Mouse (Mus musculus): ENCODE measurements around the gene Gab1.

Gene Gab1

DNA sequence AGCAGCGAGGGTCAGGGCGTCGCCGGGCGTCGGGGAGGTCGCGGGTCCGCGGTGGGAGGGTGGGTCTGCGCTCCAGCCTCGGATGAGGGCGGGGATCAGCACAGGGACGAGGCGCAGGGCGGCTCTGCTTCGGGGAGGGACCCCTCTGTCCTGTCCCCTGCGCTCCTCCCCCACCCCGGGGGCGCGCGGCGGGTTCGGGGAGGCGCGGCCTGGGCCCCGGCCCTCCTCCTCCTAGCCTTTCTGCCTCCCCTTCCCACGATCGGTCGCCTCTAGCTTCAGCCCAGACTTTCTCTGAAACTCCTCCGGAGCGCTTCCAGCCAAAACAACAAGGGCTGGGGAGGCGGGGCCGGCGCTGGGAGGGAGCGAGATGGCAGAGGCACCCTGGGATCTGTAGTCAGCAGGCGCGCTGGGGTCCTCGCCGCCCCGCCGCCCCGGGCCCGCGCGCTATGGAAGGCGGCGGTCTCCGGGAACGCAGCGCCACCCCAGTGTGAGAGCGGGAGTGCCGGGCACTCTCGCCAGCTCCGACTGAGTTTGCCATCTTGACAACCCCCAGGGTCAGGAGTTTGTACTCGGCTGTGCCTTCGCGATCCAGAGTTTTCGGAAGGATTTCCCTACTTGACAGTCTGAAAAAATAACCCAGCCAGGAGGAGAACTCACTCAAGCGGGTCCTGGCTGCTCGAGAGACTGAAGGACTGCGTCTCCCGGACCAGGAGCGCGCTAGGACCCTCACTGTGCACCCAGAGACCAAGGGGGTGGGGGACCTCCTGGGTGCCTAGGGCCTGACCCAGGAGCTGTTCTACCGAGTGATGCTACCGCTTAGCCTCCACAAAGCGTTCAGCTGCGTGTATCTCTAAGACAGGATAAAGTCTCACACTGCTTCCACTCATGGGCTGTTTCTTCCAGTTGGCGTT, at the start of gene Gab1:
Gab1 (minus strand) TSS at position 324 of the 911 bp plus-strand sequence.
- DNase-seq = peak; percentile 95

DNA sequence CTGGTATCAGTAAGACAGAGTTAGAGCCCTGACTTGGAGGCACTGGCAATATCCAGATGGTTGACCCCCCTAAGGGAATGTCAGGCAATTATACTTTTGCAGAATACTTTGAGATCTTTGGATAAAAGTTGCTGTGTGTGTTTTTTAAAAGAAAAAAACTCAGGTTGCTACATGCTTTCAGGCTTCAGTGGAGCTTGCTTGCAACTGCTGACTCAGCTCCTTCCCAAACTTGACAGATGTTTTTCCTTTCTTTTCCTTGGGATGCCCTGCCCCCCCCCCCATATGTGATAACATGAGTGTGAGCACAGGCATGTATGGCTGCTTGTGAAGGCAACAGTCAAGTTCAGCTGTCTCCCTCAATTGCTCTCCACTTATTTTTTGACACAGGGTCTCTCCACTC, 48.5 kb upstream of the Gab1 start:
- no peak for DNase-seq

DNA sequence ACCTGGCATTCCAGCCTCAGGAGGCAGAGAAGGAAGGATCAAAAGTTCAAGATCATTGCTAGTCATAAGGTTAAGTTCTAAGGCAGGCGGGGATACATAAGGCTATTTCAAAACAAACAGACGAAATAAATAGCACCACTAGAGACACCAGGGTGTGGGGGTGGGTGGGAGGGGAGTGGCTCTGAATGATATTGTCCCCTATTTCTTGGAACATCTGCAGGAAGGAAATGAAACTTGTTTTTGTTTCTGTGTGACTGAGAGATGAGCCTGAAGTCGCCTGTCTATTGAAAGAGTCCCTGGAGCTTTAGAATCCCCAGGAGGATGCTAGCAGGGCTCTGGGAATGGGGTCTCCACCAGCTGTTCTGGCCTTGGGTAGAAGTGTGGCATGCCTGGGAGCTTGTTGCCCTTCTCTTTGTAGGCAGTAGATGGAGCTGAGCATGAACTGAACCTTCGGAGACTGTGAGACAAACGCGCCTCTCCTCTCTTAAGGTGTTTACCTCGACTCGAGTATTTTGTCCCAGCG, 43.5 kb upstream of the Gab1 start:
- DNase-seq = no peak

DNA sequence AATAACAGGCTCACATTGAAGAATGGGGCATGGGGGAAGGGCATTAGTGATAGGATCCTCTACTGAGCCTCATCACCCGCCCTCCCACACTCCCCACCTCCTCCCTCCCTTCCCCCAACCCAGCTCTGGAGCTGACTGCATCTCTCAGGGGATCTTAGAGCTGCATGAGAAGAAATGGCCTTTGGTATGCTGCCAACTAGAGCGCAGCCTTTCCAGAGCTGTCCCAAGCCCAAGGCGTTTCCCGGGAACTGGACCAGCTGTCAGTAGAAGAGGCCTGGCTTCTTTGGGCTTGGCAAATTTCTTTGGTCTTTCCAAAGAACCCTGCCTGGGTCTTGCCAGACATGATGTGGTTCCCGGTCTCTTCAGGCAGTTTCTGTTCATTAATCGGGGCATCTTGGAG, 42.3 kb upstream of the Gab1 start:
- peak; percentile 85 for DNase-seq

DNA sequence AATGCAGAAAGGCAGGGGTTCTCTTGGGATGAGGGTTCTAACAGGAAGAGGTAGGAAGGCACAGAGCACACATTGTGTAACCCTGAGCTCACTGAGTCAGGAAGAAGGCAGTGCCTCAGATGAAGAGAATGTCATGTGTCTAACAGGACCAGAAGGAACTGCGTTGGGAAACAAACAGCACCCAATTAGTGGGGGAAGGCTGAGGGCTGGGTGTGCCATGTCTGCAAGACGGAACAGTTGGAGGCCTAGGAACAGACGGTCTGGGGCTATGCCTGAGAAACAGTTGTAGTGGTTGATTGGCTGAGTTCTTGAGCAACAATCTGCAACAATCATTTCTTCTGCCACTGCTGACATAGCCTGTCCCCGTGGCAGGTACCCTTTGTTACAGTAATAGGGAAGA, 38.8 kb upstream of the Gab1 start:
- no peak for DNase-seq

DNA sequence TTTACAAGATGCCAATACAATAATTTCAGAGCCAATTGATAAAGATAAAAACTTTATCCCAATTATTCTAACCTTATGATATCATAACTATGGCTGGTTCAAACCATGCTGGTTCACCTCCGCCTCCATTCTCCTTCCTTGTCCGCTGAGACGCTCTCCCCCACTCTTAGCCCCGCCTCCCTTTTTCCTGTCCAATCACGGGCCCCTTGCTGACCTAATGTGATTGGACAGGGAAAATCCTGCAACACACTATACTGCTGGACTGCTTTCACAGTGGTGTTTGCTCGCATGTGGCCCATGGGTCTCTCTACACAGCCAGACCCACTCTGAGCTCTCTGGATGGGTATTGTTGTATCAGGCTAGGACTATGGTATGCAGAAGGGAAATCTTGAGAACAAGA, 38.2 kb upstream of the Gab1 start:
- no peak for DNase-seq

DNA sequence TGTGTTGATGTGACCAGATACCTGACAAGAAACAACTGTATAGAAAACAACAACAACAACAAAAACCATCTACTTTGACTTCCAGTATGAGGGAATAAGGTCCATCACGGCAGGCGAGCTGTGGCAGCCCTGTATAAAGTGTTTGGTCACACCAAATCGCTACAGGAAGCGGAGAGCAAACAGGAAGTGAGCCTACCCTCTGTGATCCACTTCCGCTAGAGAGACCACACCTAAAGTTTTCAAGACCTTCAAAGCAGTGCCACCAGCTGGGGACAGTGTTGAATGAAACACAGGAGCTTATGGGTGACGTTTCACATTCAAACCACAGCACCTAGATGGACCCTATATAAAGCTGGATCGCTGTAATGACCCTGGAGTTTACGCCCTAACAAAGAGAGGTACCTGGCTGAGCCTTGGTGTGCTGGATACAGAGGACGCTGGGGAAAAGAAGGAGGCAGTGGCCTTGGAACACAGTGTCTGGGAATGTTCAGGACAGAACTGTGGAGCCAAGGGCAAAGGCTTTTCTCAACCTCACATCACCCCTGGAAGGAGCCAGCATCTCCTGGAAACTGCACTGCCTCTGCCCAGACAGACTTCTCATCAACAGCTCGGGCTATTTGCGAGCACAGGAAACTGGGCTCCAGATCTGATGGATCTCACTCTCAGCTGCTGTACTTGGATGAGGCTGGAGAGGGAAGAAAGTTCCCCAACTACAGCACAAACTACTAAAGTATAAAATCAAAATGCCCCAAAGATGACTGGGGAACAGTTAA, 36.3 kb upstream of the Gab1 start:
- no peak for DNase-seq

DNA sequence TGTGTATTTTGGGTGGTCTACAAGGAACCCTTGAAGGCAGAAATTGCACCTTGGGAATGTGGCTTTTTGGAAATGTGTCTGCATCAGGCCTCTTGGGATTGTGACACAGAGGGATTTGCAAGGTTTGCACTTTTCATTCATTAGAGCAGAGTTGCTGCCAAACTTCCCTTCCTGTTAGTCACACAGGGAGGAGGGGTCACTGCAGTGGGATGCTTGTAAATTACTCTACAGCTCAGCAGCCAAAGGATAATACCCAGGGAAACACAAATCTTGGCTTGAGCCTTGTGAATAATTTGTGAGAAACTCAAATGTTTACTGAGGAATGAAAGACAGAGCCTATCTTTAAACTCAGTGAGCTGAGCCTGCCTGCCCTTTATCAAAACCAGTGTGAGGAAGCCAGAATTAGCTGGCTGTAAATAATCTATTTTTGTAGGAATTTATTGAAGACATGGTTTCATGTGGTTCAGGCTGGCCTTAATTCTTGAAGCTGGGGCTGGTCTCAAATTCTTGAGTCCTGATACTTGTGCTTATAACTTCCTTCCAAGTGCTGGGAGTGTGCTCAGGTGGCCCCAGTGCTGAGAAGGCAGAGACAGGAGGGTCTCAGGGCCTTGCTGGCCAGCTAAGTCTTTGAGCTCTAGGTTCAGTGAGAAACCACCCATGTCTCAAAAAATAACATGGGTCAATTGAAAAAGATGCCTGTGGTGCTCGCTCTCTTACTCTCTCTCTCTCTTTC, 32.9 kb upstream of the Gab1 start:
- DNase-seq = peak; percentile 75

DNA sequence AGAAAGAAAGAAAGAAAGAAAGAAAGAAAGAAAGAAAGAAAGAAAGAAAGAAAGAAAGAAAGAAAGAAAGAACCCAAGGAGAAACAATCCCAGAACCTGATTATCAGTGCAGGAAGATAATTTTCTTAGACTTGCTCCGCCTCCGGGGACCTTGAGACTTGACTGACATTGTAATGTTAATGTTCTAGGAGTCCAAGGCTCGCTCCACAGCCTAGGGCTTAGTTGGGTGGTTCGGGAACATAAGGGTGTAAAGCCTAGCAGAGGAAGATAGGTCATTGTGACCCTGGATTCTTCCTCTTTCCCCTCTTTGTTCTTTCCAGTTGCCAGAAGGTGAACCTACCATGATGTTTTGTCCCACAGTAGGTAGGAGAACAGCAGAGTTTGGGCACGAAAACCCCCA, 31.1 kb upstream of the Gab1 start:
- no peak for DNase-seq

DNA sequence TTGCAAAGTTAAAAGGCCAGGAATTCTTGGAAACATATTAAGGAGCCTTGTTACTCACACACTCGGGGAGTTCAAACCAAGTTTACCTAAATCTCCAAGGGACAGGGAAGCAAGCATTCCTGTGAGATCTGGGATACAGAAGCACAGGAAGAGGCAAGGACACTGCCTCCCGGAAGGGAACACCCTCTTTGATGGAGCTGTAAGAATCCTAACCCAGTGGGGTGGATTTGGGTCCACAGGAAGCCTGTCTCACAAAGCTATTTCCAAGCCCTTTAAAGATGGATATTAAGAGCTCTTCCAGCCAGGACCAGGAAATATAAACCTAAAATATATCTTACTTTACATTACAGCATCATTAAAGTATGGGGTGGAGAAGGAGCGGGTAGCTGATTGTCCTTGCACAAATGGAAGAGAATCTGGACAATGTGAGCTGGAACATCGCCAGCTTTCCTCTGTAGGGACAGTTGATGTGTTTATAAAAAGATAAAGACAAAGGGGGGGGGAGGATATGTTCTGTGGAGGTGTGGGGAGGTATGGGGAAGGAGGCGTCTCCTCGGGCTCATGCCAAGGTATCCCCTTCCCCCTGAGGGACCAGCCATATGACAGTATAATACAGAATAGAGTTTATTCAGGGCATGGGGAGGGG, 28.1 kb upstream of the Gab1 start:
- peak; percentile 49 for DNase-seq

DNA sequence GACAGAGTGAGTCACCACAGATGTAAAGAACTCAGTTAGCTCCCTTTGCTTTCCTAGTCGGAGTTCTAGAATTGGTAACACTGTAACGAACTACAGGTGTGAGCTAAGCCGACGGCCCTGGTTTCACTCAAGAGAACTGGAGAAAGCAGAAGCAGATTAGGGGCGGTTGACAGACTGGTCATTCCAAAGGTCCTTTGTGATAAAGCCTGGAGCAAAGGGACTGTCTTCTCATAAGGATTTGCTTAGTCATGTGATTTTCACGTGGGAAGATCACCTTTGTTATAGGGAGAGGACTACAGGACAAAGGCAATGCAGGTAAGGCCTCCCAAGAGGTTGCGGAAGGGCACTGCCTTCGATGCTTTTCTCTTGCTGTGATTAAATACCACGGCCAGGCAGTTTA, 22.0 kb upstream of the Gab1 start:
- DNase-seq = no peak

DNA sequence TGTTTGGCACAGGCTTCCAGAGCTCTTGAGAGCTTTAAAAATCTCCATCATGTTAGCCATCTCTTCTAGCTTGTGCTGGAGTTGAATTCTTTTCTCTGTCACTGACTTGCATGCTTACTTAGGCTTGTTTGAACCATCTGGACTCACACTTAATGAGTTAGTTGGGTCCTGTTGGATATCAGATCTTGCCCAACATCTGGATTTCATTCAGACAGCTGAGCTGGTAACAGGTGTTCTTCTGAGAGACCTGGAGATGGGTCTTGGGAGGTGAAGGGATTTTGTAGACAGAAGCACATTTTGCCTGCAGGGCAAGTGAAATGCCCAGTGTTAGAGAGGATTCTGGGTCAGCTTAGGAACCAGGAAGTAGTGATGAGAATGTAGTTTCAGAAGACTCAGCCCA, 19.0 kb upstream of the Gab1 start:
- DNase-seq = no peak

DNA sequence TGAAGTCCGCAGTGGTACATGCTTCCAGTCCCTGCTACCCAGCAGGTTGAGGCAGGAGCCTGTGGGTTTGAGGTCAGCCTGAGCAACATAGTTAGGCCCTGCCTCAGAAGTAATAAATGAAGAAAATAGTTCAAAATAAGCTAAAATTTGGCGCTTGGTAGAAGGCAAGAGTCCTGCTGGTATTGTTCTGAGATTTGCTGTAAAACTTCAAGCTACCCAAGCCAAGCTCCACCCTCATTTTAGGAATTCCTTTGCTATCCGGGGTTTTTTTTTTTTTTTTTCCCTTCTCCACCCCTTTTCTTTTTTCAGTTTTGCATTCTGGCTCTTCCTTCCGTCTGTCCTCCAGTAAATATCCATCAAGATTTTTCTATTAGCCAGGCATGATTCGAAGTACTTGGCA, 15.7 kb upstream of the Gab1 start:
- no peak for DNase-seq

DNA sequence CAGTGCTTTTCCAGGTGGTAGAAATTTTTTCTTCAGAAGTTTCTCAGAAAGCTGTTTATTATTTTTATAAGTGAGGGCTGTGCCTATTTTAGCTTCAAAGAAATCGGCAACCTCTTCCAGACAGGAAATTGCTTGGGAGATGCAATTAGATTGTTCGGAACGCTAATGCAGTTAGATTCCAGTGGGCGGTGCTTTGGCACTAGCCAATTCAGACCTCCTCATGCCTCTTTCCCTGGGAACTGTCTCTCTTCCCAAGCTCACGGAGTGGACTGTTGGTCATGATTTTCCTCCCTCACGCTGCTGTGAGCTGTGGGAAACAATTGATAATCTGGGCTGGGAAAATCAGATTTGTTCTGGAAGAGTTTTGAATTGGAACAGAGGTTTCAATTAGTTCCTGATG, 15.1 kb upstream of the Gab1 start:
- peak; percentile 51 for DNase-seq

DNA sequence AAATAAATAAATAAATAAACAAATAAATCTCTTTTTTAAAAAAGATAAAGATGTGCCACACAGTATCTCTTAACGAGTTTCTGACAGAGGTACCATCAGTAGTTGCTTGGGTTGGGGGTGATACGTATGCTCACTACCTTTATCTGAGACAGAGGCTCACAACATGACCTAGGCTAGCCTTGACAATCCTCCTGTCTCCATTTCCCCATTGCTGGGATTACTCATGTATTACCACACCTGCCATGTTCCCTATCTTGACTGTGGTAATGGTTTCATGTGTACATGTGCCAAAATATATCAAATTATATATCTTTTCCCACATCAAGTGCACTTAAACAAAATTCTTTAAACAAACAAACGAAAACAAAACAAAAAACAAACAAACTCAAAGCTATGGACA, 14.2 kb upstream of the Gab1 start:
- no peak for DNase-seq

DNA sequence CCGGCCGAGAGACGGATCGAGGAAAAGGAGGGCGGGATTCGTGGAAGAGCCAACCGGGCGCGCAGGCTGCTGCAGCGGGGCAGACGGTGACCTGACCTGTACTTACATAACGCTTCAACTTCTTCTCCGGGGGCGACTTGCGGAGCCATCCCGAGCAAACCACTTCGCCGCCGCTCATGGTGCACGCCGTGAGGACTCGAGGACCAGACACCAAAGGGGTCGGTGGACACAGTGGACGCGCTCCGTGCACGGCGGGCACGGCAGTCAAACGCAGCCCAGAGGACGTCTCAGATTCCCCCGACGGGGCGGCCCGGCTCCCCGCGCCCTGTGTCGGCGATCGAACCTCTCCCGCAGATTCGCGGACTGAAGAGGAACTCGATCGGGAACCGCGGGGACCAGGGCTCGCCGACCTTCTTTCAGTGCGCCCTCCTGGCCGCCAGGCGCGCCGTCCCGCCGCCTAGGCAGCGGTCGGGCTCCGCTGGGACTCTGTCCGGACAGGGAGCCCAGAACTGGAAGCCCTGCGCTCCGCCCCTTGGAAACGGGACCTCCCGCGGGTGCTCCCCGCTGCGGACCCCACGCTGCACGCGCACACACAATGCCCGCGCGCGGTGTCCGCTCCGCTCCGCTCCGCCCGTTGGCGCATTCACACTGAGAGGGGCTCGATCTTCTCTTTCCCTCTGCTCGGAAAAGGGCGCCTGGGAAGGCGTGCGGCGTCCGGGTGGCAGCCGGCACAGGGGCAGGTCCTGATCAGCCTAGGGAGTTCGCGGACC, 708 bp downstream of the Gab1 start:
- peak; percentile 88 for DNase-seq

DNA sequence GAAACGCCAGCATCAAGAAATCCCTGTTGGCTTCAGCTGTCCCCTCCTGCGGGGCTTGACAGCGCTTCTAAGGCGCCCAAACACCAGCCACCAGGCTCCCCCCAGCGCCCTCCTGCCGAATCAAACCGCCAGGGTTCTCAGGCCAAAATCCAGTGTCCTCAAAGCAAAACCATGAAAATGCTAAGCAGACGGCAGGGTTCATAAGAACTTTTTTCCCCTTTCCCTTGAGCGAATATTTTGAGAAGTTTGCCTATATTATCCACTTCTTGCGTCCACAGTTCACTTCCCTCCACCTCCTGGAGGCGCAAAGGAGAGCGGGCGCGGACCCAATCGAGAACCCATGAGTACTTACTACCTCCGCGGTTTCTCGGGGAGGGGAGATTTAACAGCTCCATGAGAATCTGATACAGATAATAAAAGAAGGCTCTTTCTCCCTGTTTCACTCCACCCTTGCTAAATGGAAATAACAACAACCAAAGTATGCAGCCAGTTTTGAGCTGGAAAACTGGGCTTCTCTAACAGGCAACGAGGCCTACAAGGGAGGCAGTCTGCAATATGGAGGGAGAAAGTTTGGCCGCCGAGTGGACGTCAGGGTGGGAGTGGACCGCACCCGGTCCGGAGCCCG, 1.4 kb downstream of the Gab1 start:
- peak; percentile 86 for DNase-seq

DNA sequence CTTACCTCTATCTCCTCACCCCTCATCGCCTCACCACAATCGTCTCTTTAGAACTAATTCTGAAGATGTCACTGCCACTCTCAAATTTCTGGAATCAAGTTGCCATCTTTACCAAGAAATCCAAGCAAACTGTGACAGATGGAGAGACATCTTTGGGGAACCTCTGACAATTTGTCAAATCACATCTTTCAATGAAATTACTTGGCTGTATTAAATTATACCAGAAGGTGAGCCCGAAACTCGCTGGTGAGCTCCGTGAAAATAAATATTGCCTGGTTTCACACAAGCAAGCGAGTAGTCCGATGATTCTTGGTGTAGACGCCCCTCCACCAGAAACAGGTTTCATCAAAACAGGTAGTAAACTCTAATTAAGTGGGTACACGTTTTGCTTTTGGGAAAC, 2.2 kb downstream of the Gab1 start:
- no peak for DNase-seq

DNA sequence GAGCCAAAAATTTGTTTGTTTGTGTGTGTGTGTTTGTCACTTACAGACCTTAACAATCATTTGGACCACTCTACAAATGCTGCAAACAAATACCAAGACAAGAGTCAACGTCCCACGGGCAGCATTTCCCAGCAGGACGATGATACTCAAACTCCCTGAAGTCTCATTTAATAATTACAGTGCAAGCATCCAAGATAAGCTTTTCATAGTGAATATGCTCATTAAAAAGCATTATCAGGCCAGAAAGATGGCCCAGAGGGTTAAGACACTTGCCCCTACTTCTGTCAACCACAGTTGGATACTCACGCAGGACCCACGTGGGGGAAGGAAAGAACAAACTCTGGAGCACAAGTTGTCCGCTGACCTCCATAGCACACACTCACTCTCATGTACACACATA, 4.8 kb downstream of the Gab1 start:
- no peak for DNase-seq

DNA sequence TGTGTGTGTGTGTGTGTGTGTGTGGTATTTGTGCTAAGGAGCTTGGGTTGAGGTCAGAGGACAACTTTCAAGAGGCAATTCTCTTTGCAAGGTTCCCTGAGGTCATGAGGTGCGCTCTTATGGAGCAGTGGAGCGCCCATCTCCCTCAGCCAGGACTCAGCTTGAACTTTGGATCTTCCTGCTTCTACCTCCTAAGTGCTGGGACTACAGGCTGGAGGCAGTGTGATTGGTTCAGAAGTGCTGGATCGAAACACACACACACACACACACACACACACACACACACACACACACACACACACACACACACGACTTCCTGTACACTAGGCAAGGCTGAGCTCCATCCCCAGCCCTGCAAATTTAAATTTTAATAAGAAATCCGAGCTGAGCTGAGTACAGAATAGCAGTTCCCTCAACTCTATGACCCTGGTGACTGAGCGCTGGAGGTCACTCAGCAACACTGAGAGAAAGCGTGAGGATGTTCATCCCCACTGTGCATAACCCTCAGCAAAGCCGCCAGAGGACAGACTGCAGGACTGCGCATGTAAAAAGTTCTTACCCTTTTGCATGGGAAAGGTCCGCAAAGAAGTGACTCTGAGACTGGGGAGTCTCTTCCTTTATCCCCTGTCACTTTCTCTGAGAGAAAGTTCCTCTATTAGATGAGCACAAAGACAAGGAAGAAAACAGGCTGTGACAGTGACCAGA, 6.4 kb downstream of the Gab1 start:
- peak; percentile 74 for DNase-seq

DNA sequence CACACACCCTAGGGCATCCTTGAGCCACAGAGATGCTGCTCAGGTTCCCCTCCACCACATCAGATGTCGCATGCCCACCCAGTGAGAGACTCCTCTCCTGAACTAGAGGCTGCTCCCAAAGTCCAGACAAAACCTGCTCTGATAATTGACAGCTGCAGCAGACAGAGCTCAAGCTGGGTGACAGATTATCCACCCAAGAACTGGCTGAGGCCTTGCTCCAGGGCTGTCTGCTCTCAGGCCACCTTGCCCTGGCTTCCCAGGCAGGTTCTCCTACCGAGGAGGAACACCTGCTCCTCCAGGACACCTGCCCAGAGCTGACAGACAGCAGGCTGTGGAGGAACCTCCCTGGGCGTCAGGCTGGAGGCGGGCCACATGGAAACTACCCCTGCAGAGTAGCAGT, 7.6 kb downstream of the Gab1 start:
- no peak for DNase-seq
